In genomic region chr8:3177440-3177839, GRCm38 (mm10) we compare ENCODE assay signal across 19 mouse cellular contexts.
"Had no signal": no experiment of that assay in that cellular context is flagged by ENCODE, and none has a peak within 500 bp of the region (broad histone marks: within the 10 kb centered on the region; RNA-seq: fewer than 3 reads in every experiment).

No protein-coding gene starts in this region.

- H3K4me3 ChIP-seq: intestine, embryonic 15.5 days; left cerebral cortex, adult 2 months; lung, embryonic 15.5 days; megakaryocyte, embryonic 14.5 days; midbrain, embryonic 10.5 days; midbrain, embryonic 13.5 days; myocyte; neural tube, embryonic 13.5 days; stomach, embryonic 15.5 days had no signal

- H3K4me2 ChIP-seq: intestine, embryonic 15.5 days; lung, embryonic 15.5 days; midbrain, embryonic 13.5 days; neural tube, embryonic 13.5 days; stomach, embryonic 15.5 days had no signal

- DNase-seq: layer of hippocampus, postnatal 36 days; lung, adult 18-20 months; lung, postnatal 10 days; lung, postnatal 36 days; retina, postnatal 1 day; right cerebral cortex, postnatal 25 days; spleen, adult 18-20 months; thymus, postnatal 4 days had no signal

- ATAC-seq: intestine, embryonic 15.5 days; midbrain, embryonic 13.5 days; midbrain, embryonic 16.5 days had no signal

- H3K4me1 ChIP-seq: intestine, embryonic 15.5 days; lung, embryonic 15.5 days; midbrain, embryonic 10.5 days; midbrain, embryonic 13.5 days; neural tube, embryonic 13.5 days; stomach, embryonic 15.5 days had no signal

- H3K9ac ChIP-seq: intestine, embryonic 15.5 days; liver, embryonic 14.5 days; lung, embryonic 15.5 days; midbrain, embryonic 13.5 days; neural tube, embryonic 13.5 days; stomach, embryonic 15.5 days had no signal

- H3K27me3 ChIP-seq: intestine, embryonic 15.5 days; lung, embryonic 15.5 days; megakaryocyte, embryonic 14.5 days; midbrain, embryonic 13.5 days; neural tube, embryonic 13.5 days; stomach, embryonic 15.5 days had no signal

- H3K9me3 ChIP-seq: intestine, embryonic 15.5 days; lung, embryonic 15.5 days; stomach, embryonic 15.5 days had no signal

- H3K27ac ChIP-seq: intestine, embryonic 15.5 days; liver, embryonic 14.5 days; lung, embryonic 15.5 days; midbrain, embryonic 10.5 days; midbrain, embryonic 13.5 days; neural tube, embryonic 13.5 days; stomach, embryonic 15.5 days had no signal
